Mouse (Mus musculus): ENCODE results near the gene Ppm1f. TPM values are rescaled to one million over a fixed set of nuclear protein-coding genes. Genes with fewer than 3 reads are reported as not detected.
"Not testable (repeated sequence)": the region's sequence is repeated elsewhere in the genome, so short reads cannot be mapped to it uniquely, and the experiment has no call there.

Gene Ppm1f
- total RNA-seq, 2 experiments from 2014 or later, result 9.3 to 13.4 TPM

GRCm38 (mm10) chr16:16907799-16908198, 11.5 kb downstream of the Ppm1f start:
- DNase-seq (ENCODE audit: low spot score), result peak; percentile 47

- DNase-seq (ENCODE audit: low spot score), result peak; percentile 73
Observed at GRCm38 (mm10) chr16:16911641-16912597, 15.7 kb downstream of the Ppm1f start.

GRCm38 (mm10) chr16:16913440-16913839, 17.2 kb downstream of the Ppm1f start:
- no peak for DNase-seq (ENCODE audit: low spot score)

GRCm38 (mm10) chr16:16918441-16919117, 22.3 kb downstream of the Ppm1f start:
- no peak for DNase-seq (ENCODE audit: low spot score)

GRCm38 (mm10) chr16:16921021-16921435, 24.8 kb downstream of the Ppm1f start:
- DNase-seq (ENCODE audit: low spot score), result peak; percentile 36

- DNase-seq (ENCODE audit: low spot score), result no peak
Observed at GRCm38 (mm10) chr16:16924481-16924880, 28.2 kb downstream of the Ppm1f start.

GRCm38 (mm10) chr16:16926536-16926935, 30.3 kb downstream of the Ppm1f start:
- DNase-seq (ENCODE audit: low spot score), result no peak

- DNase-seq (ENCODE audit: low spot score), result not testable (repeated sequence)
Observed at GRCm38 (mm10) chr16:16928908-16929307, 32.6 kb downstream of the Ppm1f start.

GRCm38 (mm10) chr16:16930326-16930725, 34.1 kb downstream of the Ppm1f start:
- DNase-seq (ENCODE audit: low spot score), result no peak

GRCm38 (mm10) chr16:16930810-16931296, 34.6 kb downstream of the Ppm1f start:
- no peak for DNase-seq (ENCODE audit: low spot score)

GRCm38 (mm10) chr16:16939543-16939942, 43.3 kb downstream of the Ppm1f start:
- DNase-seq (ENCODE audit: low spot score), result no peak

- no peak for DNase-seq (ENCODE audit: low spot score)
Observed at GRCm38 (mm10) chr16:16941078-16941477, 44.8 kb downstream of the Ppm1f start.

- DNase-seq (ENCODE audit: low spot score), result no peak
Observed at GRCm38 (mm10) chr16:16958575-16958974, 62.3 kb downstream of the Ppm1f start.

GRCm38 (mm10) chr16:16959907-16960306, 63.6 kb downstream of the Ppm1f start:
- DNase-seq (ENCODE audit: low spot score), result no peak

GRCm38 (mm10) chr16:16965149-16965548, 68.9 kb downstream of the Ppm1f start:
- no peak for DNase-seq (ENCODE audit: low spot score)

- DNase-seq (ENCODE audit: low spot score), result no peak
Observed at GRCm38 (mm10) chr16:16966290-16966689, 70.0 kb downstream of the Ppm1f start.

Other genes starting within 250 kb of the Ppm1f start
- not detected for gene Olfr19, start 220.1 kb upstream of the Ppm1f start, total RNA-seq (2021)
- not detected for gene Spag6l, start 67.0 kb upstream of the Ppm1f start, total RNA-seq (2021)
- not detected for gene Igll1, start 32.5 kb upstream of the Ppm1f start, total RNA-seq (2021)
- gene Top3b, start 25.7 kb upstream of the Ppm1f start, total RNA-seq (2021), result 10 to 100 TPM; 17.9 to 20.5 TPM
- gene Vpreb1, start 25.6 kb upstream of the Ppm1f start, total RNA-seq (2021), result not detected
- 100 to 1,000 TPM in 1 of 2 experiments, 10 to 100 TPM in 1; 94.3 to 102 TPM for gene Mapk1, start 86.9 kb downstream of the Ppm1f start, total RNA-seq (2021)
- 1 to 10 TPM in 1 of 2 experiments, under 1 TPM in 1; 0.36 to 1.1 TPM for gene Ypel1, start 173.2 kb downstream of the Ppm1f start, total RNA-seq (2021)
- gene Ppil2, start 214.8 kb downstream of the Ppm1f start, total RNA-seq (2021), result 10 to 100 TPM; 22.9 to 30.8 TPM
- gene 2610318N02Rik, start 228.7 kb downstream of the Ppm1f start, total RNA-seq (2021), result not detected
- gene Sdf2l1, start 235.9 kb downstream of the Ppm1f start, total RNA-seq (2021), result 1 to 10 TPM; 4.7 to 5.9 TPM
- gene Ydjc, start 248.2 kb downstream of the Ppm1f start, total RNA-seq (2021), result under 1 TPM in 1 of 2 experiments, not detected in 1; 0.17 TPM